Mouse (Mus musculus): ENCODE data around the gene Atg4a-ps.

GRCm38 (mm10) chr3:103689043-103689442 lies 43.2 kb upstream of the Atg4a-ps start:
- TF ChIP-seq GATA1 (IDR thresholded peaks at IDR 0.05; ENCODE audit: borderline replicate concordance, low read length) (no peak), CTCF (IDR thresholded peaks at IDR 0.05; ENCODE audit: low read depth, low read length) (no peak), TAL1 (conservative IDR thresholded peaks at IDR 0.05; ENCODE audit: low read depth, low read length) (no peak), POLR2AphosphoS5 (IDR thresholded peaks at IDR 0.05; ENCODE audit: insufficient replicate concordance, low read depth, low read length) (no peak), GATA2 (IDR thresholded peaks at IDR 0.05; ENCODE audit: borderline replicate concordance, low read depth, low read length) (no peak)

All from G1E (cell line).